Mouse (Mus musculus) megakaryocyte, embryonic 14.5 days (primary cell): Measurements from ENCODE around the gene Abat.

Experiments used
- FLI1 ChIP-seq: IDR thresholded peaks from 2 replicates; pipeline ENCODE4 v1.6.1; 2012; ENCODE audit warnings: low read length, inconsistent platforms, mixed read lengths
- GATA1 ChIP-seq: IDR thresholded peaks from 3 replicates; pipeline ENCODE4 v1.6.1; 2012; ENCODE audit warnings: mixed read lengths, low read length, inconsistent platforms, borderline replicate concordance

DNA sequence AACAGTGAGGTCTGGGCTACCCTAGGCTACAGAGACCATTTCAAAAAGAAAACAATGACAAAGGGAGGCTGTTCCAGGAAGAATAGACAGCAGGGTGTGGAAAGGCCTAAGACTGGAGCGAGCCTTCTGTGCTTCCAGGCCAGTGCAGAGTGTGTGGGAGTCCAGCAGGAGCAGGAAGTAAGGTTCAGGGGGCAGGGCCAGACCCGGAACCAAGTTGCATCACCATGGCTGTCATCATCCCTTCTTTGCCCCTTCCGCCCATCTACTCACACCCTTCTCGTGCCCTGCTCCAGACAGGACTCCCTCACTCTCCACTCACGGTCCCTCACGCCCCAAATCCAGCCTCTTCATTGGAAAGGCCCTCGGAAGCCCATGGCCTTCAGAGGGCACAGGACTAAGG is 154.0 kb downstream of the Abat start:
- TF ChIP-seq GATA1 (no peak), FLI1 (no peak)
